Mouse (Mus musculus): ENCODE results near the gene Tnrc6c. TPM values are rescaled to one million over a fixed set of nuclear protein-coding genes. Genes with fewer than 3 reads are reported as not detected.
A peak's percentile ranks its signal among the peaks of the same experiment; 100 is the strongest.

Tnrc6c gene
- polyA plus RNA-seq, 1 experiment from 2014 or later: 2.4 TPM

- H3K27ac ChIP-seq (replicated peaks): no peak overlapping the region
- H3K9me3 ChIP-seq (replicated peaks): no peaks in the 10 kb centered on the region
- WGBS (ENCODE audit: insufficient replicate concordance): 95% methylated on average over 7 of the region's 7 CpGs
- no peak overlapping the region for H3K9ac ChIP-seq
- H3K4me3 ChIP-seq (replicated peaks): no peak overlapping the region
- peaks cover 15% of the 10 kb centered on the region for H3K4me1 ChIP-seq (replicated peaks)
- H3K4me2 ChIP-seq: no peak overlapping the region
- peaks cover 100% of the 10 kb centered on the region for H3K36me3 ChIP-seq (replicated peaks)
- H3K27me3 ChIP-seq: no peaks in the 10 kb centered on the region
- ATAC-seq (ENCODE audit: insufficient read depth): no peak
Observed at GRCm38 (mm10) chr11:117769683-117770047, 115.6 kb downstream of the Tnrc6c start.

- no peak for ATAC-seq (ENCODE audit: insufficient read depth)
- no peak overlapping the region for H3K27ac ChIP-seq (replicated peaks)
- H3K9ac ChIP-seq: no peak overlapping the region
- H3K4me2 ChIP-seq: no peak overlapping the region
- no peak overlapping the region for H3K4me3 ChIP-seq (replicated peaks)
- peaks cover 100% of the 10 kb centered on the region for H3K36me3 ChIP-seq (replicated peaks)
- no peaks in the 10 kb centered on the region for H3K27me3 ChIP-seq
- H3K9me3 ChIP-seq (replicated peaks): no peaks in the 10 kb centered on the region
- peaks cover 13% of the 10 kb centered on the region for H3K4me1 ChIP-seq (replicated peaks)
- WGBS (ENCODE audit: insufficient replicate concordance): 84% methylated on average over 10 of the region's 10 CpGs
Observed at GRCm38 (mm10) chr11:117770407-117770806, 116.3 kb downstream of the Tnrc6c start.

GRCm38 (mm10) chr11:117772352-117772751 lies 118.3 kb downstream of the Tnrc6c start:
- ATAC-seq (ENCODE audit: insufficient read depth): no peak
- no peaks in the 10 kb centered on the region for H3K27me3 ChIP-seq
- no peak overlapping the region for H3K4me3 ChIP-seq (replicated peaks)
- WGBS (ENCODE audit: insufficient replicate concordance): 96% methylated on average over 7 of the region's 7 CpGs
- H3K4me2 ChIP-seq: no peak overlapping the region
- no peak overlapping the region for H3K27ac ChIP-seq (replicated peaks)
- no peak overlapping the region for H3K9ac ChIP-seq
- peaks cover 100% of the 10 kb centered on the region for H3K36me3 ChIP-seq (replicated peaks)
- no peaks in the 10 kb centered on the region for H3K9me3 ChIP-seq (replicated peaks)
- H3K4me1 ChIP-seq (replicated peaks): peaks cover 29% of the 10 kb centered on the region

DNA sequence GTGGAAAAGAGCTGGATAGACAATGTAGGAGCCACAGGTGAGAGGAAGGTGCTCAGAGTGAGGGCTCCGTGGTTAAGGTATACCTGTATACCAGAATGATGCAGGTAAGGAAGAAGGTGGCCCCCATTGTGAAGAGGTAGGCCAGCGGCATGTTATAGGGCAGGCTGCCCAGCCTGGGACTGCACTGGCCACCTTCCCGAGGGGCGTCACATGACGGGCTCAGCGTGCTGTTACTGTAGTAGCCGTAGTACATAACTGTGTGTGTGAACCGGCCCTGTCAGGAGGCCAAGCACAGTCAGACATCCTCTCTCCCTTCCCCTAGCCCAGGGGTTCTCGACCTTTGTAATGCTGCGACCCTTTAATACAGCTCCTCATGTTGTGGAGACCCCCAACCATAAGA lies 120.8 kb downstream of the Tnrc6c start:
- 92% methylated on average over 10 of the region's 10 CpGs for WGBS (ENCODE audit: insufficient replicate concordance)
- H3K27ac ChIP-seq (replicated peaks): no peak overlapping the region
- H3K27me3 ChIP-seq: no peaks in the 10 kb centered on the region
- no peak for ATAC-seq (ENCODE audit: insufficient read depth)
- peaks cover 43% of the 10 kb centered on the region for H3K4me1 ChIP-seq (replicated peaks)
- no peak overlapping the region for H3K4me3 ChIP-seq (replicated peaks)
- H3K4me2 ChIP-seq: no peak overlapping the region
- H3K36me3 ChIP-seq (replicated peaks): peaks cover 89% of the 10 kb centered on the region
- no peaks in the 10 kb centered on the region for H3K9me3 ChIP-seq (replicated peaks)
- H3K9ac ChIP-seq: no peak overlapping the region

DNA sequence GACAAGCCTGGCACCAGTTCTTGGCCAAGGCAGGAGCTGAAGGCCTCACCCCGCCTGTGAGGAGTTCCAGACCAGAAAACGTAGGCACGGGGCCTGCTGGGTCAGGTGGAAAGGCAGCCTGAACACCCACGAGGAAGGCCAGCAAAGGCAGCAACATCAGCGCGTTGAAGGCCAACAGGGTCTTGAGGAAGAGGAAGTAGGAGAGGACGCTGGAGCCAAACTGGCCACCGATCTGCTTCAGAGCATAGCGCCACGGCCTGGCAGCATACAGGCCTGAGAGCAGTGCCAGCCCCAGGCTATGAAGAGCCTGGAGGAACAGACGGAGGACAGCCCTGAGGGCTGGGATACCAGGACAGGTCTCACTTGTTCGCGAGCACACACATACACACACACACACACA lies 121.5 kb downstream of the Tnrc6c start:
- 76% methylated on average over 13 of the region's 13 CpGs for WGBS (ENCODE audit: insufficient replicate concordance)
- H3K36me3 ChIP-seq (replicated peaks): peaks cover 83% of the 10 kb centered on the region
- ATAC-seq (ENCODE audit: insufficient read depth): no peak

GRCm38 (mm10) chr11:117776085-117776792 lies 122.2 kb downstream of the Tnrc6c start:
- WGBS (ENCODE audit: insufficient replicate concordance): 95% methylated on average over 14 of the region's 14 CpGs
- no peak overlapping the region; the same call in 1 of the 2 replicates for H3K27ac ChIP-seq (replicated peaks)
- peaks cover 47% of the 10 kb centered on the region for H3K4me1 ChIP-seq (replicated peaks)
- no peaks in the 10 kb centered on the region for H3K9me3 ChIP-seq (replicated peaks)
- peaks cover 76% of the 10 kb centered on the region for H3K36me3 ChIP-seq (replicated peaks)
- no peak for ATAC-seq (ENCODE audit: insufficient read depth)
- no peaks in the 10 kb centered on the region for H3K27me3 ChIP-seq
- no peak overlapping the region; the same call in 1 of the 2 replicates for H3K4me2 ChIP-seq
- no peak overlapping the region for H3K9ac ChIP-seq
- no peak overlapping the region for H3K4me3 ChIP-seq (replicated peaks)

More for the DNA sequence above, 121.5 kb downstream of the Tnrc6c start:
- no peak overlapping the region for H3K9ac ChIP-seq
- no peak overlapping the region for H3K4me2 ChIP-seq
- H3K4me1 ChIP-seq (replicated peaks): peaks cover 43% of the 10 kb centered on the region
- H3K9me3 ChIP-seq (replicated peaks): no peaks in the 10 kb centered on the region
- H3K4me3 ChIP-seq (replicated peaks): no peak overlapping the region
- no peak overlapping the region; the same call in 1 of the 2 replicates for H3K27ac ChIP-seq (replicated peaks)
- no peaks in the 10 kb centered on the region for H3K27me3 ChIP-seq

- ATAC-seq (ENCODE audit: insufficient read depth): no peak
- Histone ChIP-seq H3K4me2 (peak overlapping the region; percentile 96), H3K36me3 (replicated peaks) (peaks cover 68% of the 10 kb centered on the region), H3K9ac (no peak overlapping the region), H3K4me3 (replicated peaks) (no peak overlapping the region), H3K9me3 (replicated peaks) (no peaks in the 10 kb centered on the region), H3K27ac (replicated peaks) (peak overlapping the region; percentile 60), H3K4me1 (replicated peaks) (peaks cover 56% of the 10 kb centered on the region), H3K27me3 (no peaks in the 10 kb centered on the region)
- WGBS (ENCODE audit: insufficient replicate concordance): 68% methylated on average over 5 of the region's 5 CpGs
Observed at GRCm38 (mm10) chr11:117777111-117777510, 123.0 kb downstream of the Tnrc6c start.

DNA sequence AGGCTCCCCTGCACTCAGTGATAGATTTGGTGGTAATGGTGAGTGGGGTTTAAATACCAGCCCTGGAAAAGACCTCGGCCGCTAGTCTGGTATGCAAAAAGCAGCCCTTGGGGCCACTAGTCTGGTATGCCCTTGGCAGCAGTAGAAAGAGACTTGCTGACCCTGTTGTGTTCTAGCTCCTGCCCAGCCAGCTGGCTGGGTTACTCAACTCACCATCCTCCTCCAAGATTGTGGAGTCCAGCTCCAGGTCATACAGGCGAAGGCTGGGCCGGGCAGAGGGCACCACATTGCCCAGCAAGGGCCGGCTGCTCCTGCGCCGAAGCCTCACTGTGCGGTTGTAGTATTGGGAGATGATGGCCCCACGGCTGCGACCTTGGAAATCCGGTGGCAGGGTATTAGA lies 123.9 kb downstream of the Tnrc6c start:
- peak overlapping the region; percentile 92; the same call in 1 of the 2 replicates for H3K9ac ChIP-seq
- no peaks in the 10 kb centered on the region for H3K27me3 ChIP-seq
- WGBS (ENCODE audit: insufficient replicate concordance): 90% methylated on average over 11 of the region's 11 CpGs
- H3K36me3 ChIP-seq (replicated peaks): peaks cover 58% of the 10 kb centered on the region
- H3K27ac ChIP-seq (replicated peaks): peak overlapping the region; percentile 99
- peak overlapping the region; percentile 74; the same call in 1 of the 2 replicates for H3K4me3 ChIP-seq (replicated peaks)
- peaks cover 62% of the 10 kb centered on the region for H3K4me1 ChIP-seq (replicated peaks)
- peak overlapping the region; percentile 96 for H3K4me2 ChIP-seq
- no peak for ATAC-seq (ENCODE audit: insufficient read depth)
- no peaks in the 10 kb centered on the region for H3K9me3 ChIP-seq (replicated peaks)

DNA sequence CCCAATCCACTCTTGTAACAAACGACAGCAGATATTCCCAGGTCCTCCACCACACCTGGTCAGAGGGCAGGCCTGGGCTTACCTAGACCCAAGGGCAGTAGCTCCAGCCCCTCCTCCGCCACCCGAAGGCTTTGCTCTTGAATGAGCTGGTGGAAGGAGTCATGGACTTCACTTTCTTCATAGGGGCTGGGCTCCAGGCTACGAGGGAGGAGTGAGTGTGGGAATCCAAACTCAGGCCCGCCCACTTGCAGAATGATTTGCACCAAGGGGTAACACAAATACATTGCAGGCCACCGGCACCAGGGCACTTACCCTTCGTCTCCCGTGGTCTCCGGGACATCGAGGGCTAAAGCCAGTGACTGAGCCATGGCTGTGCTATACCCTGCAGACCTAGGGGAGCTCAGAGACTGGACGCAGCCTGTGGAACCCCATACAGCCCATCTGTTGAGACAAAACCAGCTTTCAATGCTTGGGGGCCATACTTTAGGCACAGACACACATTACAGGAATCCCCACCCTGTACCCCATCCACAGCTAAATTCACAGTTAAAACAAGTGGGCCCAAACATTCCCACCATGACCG lies 124.9 kb downstream of the Tnrc6c start:
- Histone ChIP-seq H3K36me3 (replicated peaks) (peaks cover 52% of the 10 kb centered on the region), H3K27me3 (no peaks in the 10 kb centered on the region), H3K9ac (peak overlapping the region; percentile 92), H3K4me3 (replicated peaks) (peak overlapping the region; percentile 74), H3K9me3 (replicated peaks) (no peaks in the 10 kb centered on the region), H3K4me2 (peak overlapping the region; percentile 96), H3K4me1 (replicated peaks) (peaks cover 67% of the 10 kb centered on the region), H3K27ac (replicated peaks) (peak overlapping the region; percentile 99)
- 22% methylated on average over 12 of the region's 12 CpGs for WGBS (ENCODE audit: insufficient replicate concordance)
- ATAC-seq (ENCODE audit: insufficient read depth): no peak

GRCm38 (mm10) chr11:117779434-117780198 lies 125.5 kb downstream of the Tnrc6c start:
- Histone ChIP-seq H3K4me2 (peak overlapping the region; percentile 96), H3K27me3 (no peaks in the 10 kb centered on the region), H3K36me3 (replicated peaks) (peaks cover 52% of the 10 kb centered on the region), H3K9me3 (replicated peaks) (no peaks in the 10 kb centered on the region), H3K4me3 (replicated peaks) (peak overlapping the region; percentile 74), H3K4me1 (replicated peaks) (peaks cover 74% of the 10 kb centered on the region), H3K27ac (replicated peaks) (peak overlapping the region; percentile 99), H3K9ac (peak overlapping the region; percentile 92)
- WGBS (ENCODE audit: insufficient replicate concordance): under 1% methylated on average over 38 of the region's 38 CpGs
- ATAC-seq (ENCODE audit: insufficient read depth): peak; percentile 30

GRCm38 (mm10) chr11:117780199-117780515 lies 126.1 kb downstream of the Tnrc6c start:
- Histone ChIP-seq H3K27ac (replicated peaks) (peak overlapping the region; percentile 99), H3K36me3 (replicated peaks) (peaks cover 52% of the 10 kb centered on the region), H3K4me3 (replicated peaks) (peak overlapping the region; percentile 74), H3K4me2 (peak overlapping the region; percentile 96), H3K4me1 (replicated peaks) (peaks cover 79% of the 10 kb centered on the region), H3K9me3 (replicated peaks) (no peaks in the 10 kb centered on the region), H3K27me3 (no peaks in the 10 kb centered on the region), H3K9ac (peak overlapping the region; percentile 92)
- 0% methylated on average over 17 of the region's 17 CpGs for WGBS (ENCODE audit: insufficient replicate concordance)
- peak; percentile 1 for ATAC-seq (ENCODE audit: insufficient read depth)
